Mouse (Mus musculus): ENCODE results near the gene Abcc5.
"Not testable (repeated sequence)": the region's sequence is repeated elsewhere in the genome, so short reads cannot be mapped to it uniquely, and the experiment has no call there.

Abcc5 gene

GRCm38 (mm10) chr16:20425855-20426598 is at the start of gene Abcc5:
Abcc5 (minus strand) TSS chr16:20426394.
- peak; percentile 85 to 89 for DNase-seq (ENCODE audit: low spot score in 2 of 2)

GRCm38 (mm10) chr16:20475335-20475734 is 49.1 kb upstream of the Abcc5 start:
- no peak for DNase-seq (ENCODE audit: low spot score in 2 of 2)

GRCm38 (mm10) chr16:20474786-20475185 is 48.6 kb upstream of the Abcc5 start:
- DNase-seq (ENCODE audit: low spot score in 2 of 2): no peak

- no peak for DNase-seq (ENCODE audit: low spot score in 2 of 2)
These were observed 48.0 kb upstream of the Abcc5 start for GRCm38 (mm10) chr16:20474211-20474610.

- DNase-seq (ENCODE audit: low spot score in 2 of 2): no peak
These were observed 47.6 kb upstream of the Abcc5 start for GRCm38 (mm10) chr16:20473748-20474147.

- no peak for DNase-seq (ENCODE audit: low spot score in 2 of 2)
These were observed 45.5 kb upstream of the Abcc5 start for GRCm38 (mm10) chr16:20471686-20472085.

GRCm38 (mm10) chr16:20470981-20471380 is 44.8 kb upstream of the Abcc5 start:
- DNase-seq (ENCODE audit: low spot score in 2 of 2): no peak

GRCm38 (mm10) chr16:20464725-20465124 is 38.5 kb upstream of the Abcc5 start:
- no peak for DNase-seq (ENCODE audit: low spot score in 2 of 2)

GRCm38 (mm10) chr16:20458736-20459135 is 32.5 kb upstream of the Abcc5 start:
- not testable (repeated sequence) for DNase-seq (ENCODE audit: low spot score in 2 of 2)

GRCm38 (mm10) chr16:20456106-20456505 is 29.9 kb upstream of the Abcc5 start:
- no peak for DNase-seq (ENCODE audit: low spot score in 2 of 2)

- no peak for DNase-seq (ENCODE audit: low spot score in 2 of 2)
These were observed 28.0 kb upstream of the Abcc5 start for GRCm38 (mm10) chr16:20454155-20454654.

- no peak for DNase-seq (ENCODE audit: low spot score in 2 of 2)
These were observed 25.6 kb upstream of the Abcc5 start for GRCm38 (mm10) chr16:20451774-20452173.

- DNase-seq (ENCODE audit: low spot score in 2 of 2): no peak
These were observed 19.7 kb upstream of the Abcc5 start for GRCm38 (mm10) chr16:20445871-20446270.

GRCm38 (mm10) chr16:20444831-20445388 is 18.7 kb upstream of the Abcc5 start:
- no peak for DNase-seq (ENCODE audit: low spot score in 2 of 2)

- DNase-seq (ENCODE audit: low spot score in 2 of 2): no peak
These were observed 16.7 kb upstream of the Abcc5 start for GRCm38 (mm10) chr16:20442871-20443270.

- DNase-seq (ENCODE audit: low spot score in 2 of 2): no peak
These were observed 12.7 kb upstream of the Abcc5 start for GRCm38 (mm10) chr16:20438673-20439415.

- DNase-seq (ENCODE audit: low spot score in 2 of 2): not testable (repeated sequence)
These were observed 11.9 kb upstream of the Abcc5 start for GRCm38 (mm10) chr16:20438046-20438445.

- DNase-seq (ENCODE audit: low spot score in 2 of 2): no peak
These were observed 10.1 kb upstream of the Abcc5 start for GRCm38 (mm10) chr16:20436281-20436680.

GRCm38 (mm10) chr16:20429328-20429727 is 3.1 kb upstream of the Abcc5 start:
- no peak for DNase-seq (ENCODE audit: low spot score in 2 of 2)

GRCm38 (mm10) chr16:20427566-20427965 is 1.4 kb upstream of the Abcc5 start:
- DNase-seq (ENCODE audit: low spot score in 2 of 2): no peak

GRCm38 (mm10) chr16:20424719-20425650 is 1.2 kb downstream of the Abcc5 start:
- DNase-seq (ENCODE audit: low spot score in 2 of 2): no peak

Measured in urinary bladder, postnatal 36 days (tissue).